Mouse (Mus musculus): ENCODE data around the gene Ccr6. TPM values are rescaled to one million over a fixed set of nuclear protein-coding genes. Genes with fewer than 3 reads are reported as not detected.
A peak's percentile ranks its signal among the peaks of the same experiment; 100 is the strongest.

The Ccr6 gene
- total RNA-seq (2012; rRNA removed) (1.5 and 1.8 TPM in 2 replicates), total RNA-seq (2014; rRNA removed) (4.1 and 5.2 TPM in 2 replicates), polyA plus RNA-seq (2012; ENCODE audit: insufficient read length, low read depth) (8.0 TPM in 2 replicates)

DNA sequence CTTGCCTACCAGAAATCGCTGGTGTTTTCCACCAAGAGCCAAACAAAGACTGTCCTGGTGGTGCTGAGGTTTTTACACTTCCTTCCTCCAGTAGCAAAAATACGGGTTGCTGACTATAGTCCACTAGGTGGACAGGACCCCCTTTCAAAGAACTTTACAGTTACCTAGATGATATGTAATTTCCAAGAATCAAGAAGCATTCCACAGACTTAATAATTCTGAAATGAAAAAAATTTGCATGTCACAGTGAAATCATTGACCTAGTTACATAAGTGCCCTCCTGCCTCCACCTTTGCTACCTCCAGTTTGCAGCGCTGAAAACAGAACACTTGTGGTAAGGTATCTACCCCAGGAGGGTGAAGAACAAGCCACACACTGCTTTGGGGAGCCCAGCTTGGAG lies at the start of gene Ccr6:
Gene Ccr6 (plus strand): TSS at position 301 of the 400 bp plus-strand sequence.
- no peak within 1 kb of the TSS for H3K27ac ChIP-seq (ENCODE audit: insufficient read depth, low read depth)
- dilution Hi-C loops (cut with MboI; ENCODE audit: extremely low pct_ligation_motif_present, extremely low pct_unique_long_range_greater_than_20kb, low sequenced_read_pairs): no loop called here
- no peaks in the 10 kb centered on the region for H3K79me2 ChIP-seq (replicated peaks; ENCODE audit: control insufficient read depth, extremely low read depth, insufficient read depth, poor library complexity, severe bottlenecking)
- H3K4me2 ChIP-seq (ENCODE audit: insufficient read depth, low read depth, poor library complexity, severe bottlenecking): no peak within 1 kb of the TSS
- no peak for DNase-seq (ENCODE audit: extremely low read depth)
- TF ChIP-seq MAZ (IDR thresholded peaks at IDR 0.05; ENCODE audit: low read depth, low read length) (no peak), HCFC1 (IDR thresholded peaks at IDR 0.05; ENCODE audit: low read depth, low read length) (no peak), GABPA (IDR thresholded peaks at IDR 0.05; ENCODE audit: insufficient replicate concordance, low read depth, low read length) (no peak)
- H3K36me3 ChIP-seq (replicated peaks in 1 of 2; ENCODE audit: control insufficient read depth in 1 of 2, insufficient read depth in 1 of 2, low read length in 1 of 2): no peaks in the 10 kb centered on the region
- H3K9me3 ChIP-seq (replicated peaks; ENCODE audit: low read length): peaks cover 15% of the 10 kb centered on the region
- peaks cover 25 to 86% of the 10 kb centered on the region in 2 experiments for H3K4me1 ChIP-seq (ENCODE audit: control insufficient read depth in 1 of 2, insufficient read depth in 2 of 2)
- H3K27me3 ChIP-seq (replicated peaks): no peaks in the 10 kb centered on the region
- no peak within 1 kb of the TSS for H3K4me3 ChIP-seq (replicated peaks in 1 of 3; ENCODE audit: low read depth in 2 of 3, low read length in 2 of 3, poor library complexity in 1 of 3)
- no peak within 1 kb of the TSS for H3K9ac ChIP-seq (ENCODE audit: insufficient read depth, low read depth)
- in situ Hi-C loops (cut with MboI; ENCODE audit: low pct_ligation_motif_present, low pct_unique_long_range_greater_than_20kb, low sequenced_read_pairs): no loop called here

DNA sequence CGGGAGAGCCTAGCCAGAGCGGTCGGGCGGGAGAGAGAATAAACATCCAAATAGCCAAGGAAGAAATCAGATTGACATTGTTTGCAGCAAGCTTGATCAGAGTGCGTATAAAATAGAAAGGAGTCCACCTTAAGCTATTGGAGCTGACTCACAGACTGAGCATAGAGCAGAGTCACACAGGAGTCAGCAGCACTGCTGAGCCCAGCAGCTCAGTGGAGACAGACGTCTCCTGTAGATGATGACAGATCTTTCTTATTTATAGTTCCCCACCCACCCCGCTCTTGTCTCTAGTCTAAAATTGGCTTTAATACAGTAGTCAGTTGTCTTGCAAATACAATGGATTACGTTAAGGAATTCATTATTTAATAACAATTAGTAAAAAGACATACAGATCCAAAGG lies 42.2 kb upstream of the Ccr6 start:
- H3K9me3 ChIP-seq (replicated peaks; ENCODE audit: low read length): no peaks in the 10 kb centered on the region
- no peak overlapping the region for H3K27ac ChIP-seq (ENCODE audit: insufficient read depth, low read depth)
- H3K79me2 ChIP-seq (replicated peaks; ENCODE audit: control insufficient read depth, extremely low read depth, insufficient read depth, poor library complexity, severe bottlenecking): no peaks in the 10 kb centered on the region
- H3K4me1 ChIP-seq (ENCODE audit: control insufficient read depth in 1 of 2, insufficient read depth in 2 of 2): peaks cover 15 to 56% of the 10 kb centered on the region in 2 experiments; a peak in 3 of 4 replicates
- H3K9ac ChIP-seq (ENCODE audit: insufficient read depth, low read depth): no peak overlapping the region
- in situ Hi-C loops (cut with MboI; ENCODE audit: low pct_ligation_motif_present, low pct_unique_long_range_greater_than_20kb, low sequenced_read_pairs) (loop anchor here (10.0 kb wide), 1 partner anchor 111 kb away; no protein-coding TSS in a partner anchor), dilution Hi-C loops (cut with MboI; ENCODE audit: extremely low pct_ligation_motif_present, extremely low pct_unique_long_range_greater_than_20kb, low sequenced_read_pairs) (no loop called here)
- H3K36me3 ChIP-seq (replicated peaks in 1 of 2; ENCODE audit: control insufficient read depth in 1 of 2, insufficient read depth in 1 of 2, low read length in 1 of 2): peaks cover 37 to 69% of the 10 kb centered on the region in 2 experiments
- no peak for DNase-seq (ENCODE audit: extremely low read depth)
- H3K4me3 ChIP-seq (replicated peaks in 1 of 3; ENCODE audit: low read depth in 2 of 3, low read length in 2 of 3, poor library complexity in 1 of 3): no peak overlapping the region
- no peaks in the 10 kb centered on the region for H3K27me3 ChIP-seq (replicated peaks)
- TF ChIP-seq ELF1 (IDR thresholded peaks at IDR 0.05; ENCODE audit: low read depth, low read length): no peak
- H3K4me2 ChIP-seq (ENCODE audit: insufficient read depth, low read depth, poor library complexity, severe bottlenecking): no peak overlapping the region

- peaks cover 21 to 55% of the 10 kb centered on the region in 2 experiments for H3K36me3 ChIP-seq (replicated peaks in 1 of 2; ENCODE audit: control insufficient read depth in 1 of 2, insufficient read depth in 1 of 2, low read length in 1 of 2)
- peak; percentile 87 for DNase-seq (ENCODE audit: extremely low read depth)
- in situ Hi-C loops (cut with MboI; ENCODE audit: low pct_ligation_motif_present, low pct_unique_long_range_greater_than_20kb, low sequenced_read_pairs): loop anchor here (5.0 to 10.0 kb wide), 2 partner anchors 109 to 176 kb away; no protein-coding TSS in a partner anchor
- H3K27ac ChIP-seq (ENCODE audit: insufficient read depth, low read depth): peak overlapping the region; percentile 67
- peaks cover 15 to 50% of the 10 kb centered on the region in 2 experiments; a peak in 3 of 4 replicates for H3K4me1 ChIP-seq (ENCODE audit: control insufficient read depth in 1 of 2, insufficient read depth in 2 of 2)
- H3K9me3 ChIP-seq (replicated peaks; ENCODE audit: low read length): no peaks in the 10 kb centered on the region
- H3K4me3 ChIP-seq (replicated peaks in 1 of 3; ENCODE audit: low read depth in 2 of 3, low read length in 2 of 3, poor library complexity in 1 of 3): no peak overlapping the region
- no peaks in the 10 kb centered on the region for H3K79me2 ChIP-seq (replicated peaks; ENCODE audit: control insufficient read depth, extremely low read depth, insufficient read depth, poor library complexity, severe bottlenecking)
- peak overlapping the region; percentile 65 for H3K4me2 ChIP-seq (ENCODE audit: insufficient read depth, low read depth, poor library complexity, severe bottlenecking)
- dilution Hi-C loops (cut with MboI; ENCODE audit: extremely low pct_ligation_motif_present, extremely low pct_unique_long_range_greater_than_20kb, low sequenced_read_pairs): no loop called here
- no peaks in the 10 kb centered on the region for H3K27me3 ChIP-seq (replicated peaks)
- H3K9ac ChIP-seq (ENCODE audit: insufficient read depth, low read depth): no peak overlapping the region
- TF ChIP-seq MAX (IDR thresholded peaks at IDR 0.05; ENCODE audit: low read length) (peak; percentile 72), ZMIZ1 (IDR thresholded peaks at IDR 0.05; ENCODE audit: low read depth, low read length) (0 out of 2 replicates have a peak, but pooled peaks have one; percentile 61), POLR2A (IDR thresholded peaks at IDR 0.05; ENCODE audit: low read depth, low read length) (no peak), MYC (IDR thresholded peaks at IDR 0.05; ENCODE audit: low read depth, low read length) (peak; percentile 58), SMC3 (IDR thresholded peaks at IDR 0.05; ENCODE audit: low read depth, low read length) (no peak), CTCF (conservative IDR thresholded peaks at IDR 0.05 in 1 of 2, IDR thresholded peaks at IDR 0.05 in 1 of 2; ENCODE audit: low read depth in 2 of 2, low read length in 2 of 2) (no peak), PAX5 (IDR thresholded peaks at IDR 0.05; ENCODE audit: low read length) (no peak), GABPA (IDR thresholded peaks at IDR 0.05; ENCODE audit: insufficient replicate concordance, low read depth, low read length) (no peak), POLR2AphosphoS2 (IDR thresholded peaks at IDR 0.05; ENCODE audit: low read depth, low read length) (no peak), ETS1 (conservative IDR thresholded peaks at IDR 0.05; ENCODE audit: low read depth, low read length) (peak; percentile 80), TBP (conservative IDR thresholded peaks at IDR 0.05; ENCODE audit: low read depth, low read length) (no peak), USF1 (IDR thresholded peaks at IDR 0.05; ENCODE audit: low read depth, low read length) (no peak), JUND (conservative IDR thresholded peaks at IDR 0.05; ENCODE audit: low read depth, low read length) (peak; percentile 57; the same call in 1 of the 2 replicates), NRF1 (IDR thresholded peaks at IDR 0.05; ENCODE audit: low read depth, low read length) (no peak), JUN (IDR thresholded peaks at IDR 0.05; ENCODE audit: insufficient read depth, low read depth, low read length) (peak; percentile 50; the same call in 1 of the 2 replicates), MAFK (IDR thresholded peaks at IDR 0.05; ENCODE audit: insufficient replicate concordance, low read length) (peak; percentile 90), MAZ (IDR thresholded peaks at IDR 0.05; ENCODE audit: low read depth, low read length) (0 out of 2 replicates have a peak, but pooled peaks have one; percentile 47), IRF4 (IDR thresholded peaks at IDR 0.05; ENCODE audit: low read depth, low read length) (peak; percentile 87), KAT2A (IDR thresholded peaks at IDR 0.05; ENCODE audit: insufficient replicate concordance, low read length) (no peak), HCFC1 (IDR thresholded peaks at IDR 0.05; ENCODE audit: low read depth, low read length) (no peak), ZKSCAN1 (IDR thresholded peaks at IDR 0.05; ENCODE audit: borderline replicate concordance, low read depth, low read length) (no peak), RAD21 (IDR thresholded peaks at IDR 0.05; ENCODE audit: low read depth, low read length) (no peak)
These were observed 40.0 kb upstream of the Ccr6 start for GRCm38 (mm10) chr17:8195685-8196376.

All from CH12.LX (cell line).